7 mouse cellular contexts compared by ENCODE assay signal in the genomic region with DNA sequence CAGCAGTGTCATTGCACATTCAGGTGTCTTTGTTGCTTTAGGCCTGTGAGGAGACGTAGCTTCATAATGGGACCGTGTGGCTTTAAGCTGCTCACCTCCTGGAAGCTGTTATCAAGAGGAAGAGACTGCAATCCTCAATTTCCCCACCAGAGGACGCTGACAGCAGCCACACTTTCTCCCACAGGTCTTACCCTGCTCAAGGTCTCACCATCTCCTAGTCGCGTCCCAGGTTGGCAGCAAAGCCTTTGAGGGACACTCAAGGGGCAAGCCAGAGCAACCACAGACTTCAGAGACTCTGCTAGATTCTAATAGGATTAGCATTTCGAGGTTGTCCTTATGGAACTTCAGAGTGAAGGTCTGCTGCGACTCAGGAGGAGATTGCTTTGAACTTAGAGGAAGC.
DNase-seq lines count a peak whose midpoint lies in the region; ATAC-seq and TF ChIP-seq lines count a peak whose summit lies in the region.

No protein-coding gene starts in this region.

- TF ChIP-seq CTCF in hindbrain, postnatal 0 days (IDR thresholded peaks at IDR 0.05; ENCODE audit: low read depth): peak; percentile 77

- no peak overlapping the region for H3K4me3 ChIP-seq in hindbrain, postnatal 0 days (ENCODE audit: low read length)
- H3K4me3 ChIP-seq in hindbrain, embryonic 13.5 days: no peak overlapping the region

- no peak overlapping the region for H3K9ac ChIP-seq in hindbrain, postnatal 0 days (replicated peaks; ENCODE audit: low read length)
- H3K9ac ChIP-seq in hindbrain, embryonic 13.5 days: no peak overlapping the region

- H3K9me3 ChIP-seq in hindbrain, postnatal 0 days (ENCODE audit: low read length): no peaks in the 10 kb centered on the region
- H3K9me3 ChIP-seq in hindbrain, embryonic 13.5 days: no peaks in the 10 kb centered on the region

- 0 out of 2 replicates have a peak, but pooled peaks have one; percentile 27 for ATAC-seq in hindbrain, postnatal 0 days
- no peak for ATAC-seq in hindbrain, embryonic 13.5 days (ENCODE audit: low FRiP score)
- ATAC-seq in erythroid progenitor cell, adult 5-6 weeks (replicated peaks; ENCODE audit: low FRiP score, poor library complexity, severe bottlenecking): no peak

- no peaks in the 10 kb centered on the region for H3K36me3 ChIP-seq in hindbrain, postnatal 0 days (ENCODE audit: insufficient read depth, low read length)
- no peaks in the 10 kb centered on the region for H3K36me3 ChIP-seq in hindbrain, embryonic 13.5 days

- no peak overlapping the region for H3K4me2 ChIP-seq in hindbrain, postnatal 0 days (ENCODE audit: low read depth, low read length)
- H3K4me2 ChIP-seq in hindbrain, embryonic 13.5 days: no peak overlapping the region

- no peaks in the 10 kb centered on the region for H3K27me3 ChIP-seq in hindbrain, postnatal 0 days (ENCODE audit: insufficient read depth, low read length)
- H3K27me3 ChIP-seq in hindbrain, embryonic 13.5 days: no peaks in the 10 kb centered on the region

- intact Hi-C loops in left cerebral cortex, postnatal 4 days (cut with DNase I): loop anchor here (10.0 kb wide), 1 partner anchor 899 kb away; no protein-coding TSS in a partner anchor

- WGBS in hindbrain, postnatal 0 days: 28% methylated on average over 7 of the region's 7 CpGs
- 32% methylated on average over 7 of the region's 7 CpGs for WGBS in hindbrain, embryonic 13.5 days

- H3K27ac ChIP-seq in hindbrain, postnatal 0 days: no peak overlapping the region
- no peak overlapping the region for H3K27ac ChIP-seq in hindbrain, embryonic 13.5 days

- peaks cover 12% of the 10 kb centered on the region for H3K4me1 ChIP-seq in hindbrain, postnatal 0 days (ENCODE audit: insufficient read depth, low read length)
- peaks cover 15% of the 10 kb centered on the region for H3K4me1 ChIP-seq in hindbrain, embryonic 13.5 days (replicated peaks)

- DNase-seq in hindbrain, postnatal 0 days (ENCODE audit: low spot score): peak; percentile 54
- DNase-seq in ES-CJ7 (ENCODE audit: low read depth, low spot score): peak; percentile 52
- peak; percentile 45 for DNase-seq in adrenal gland, postnatal 10 days
- DNase-seq in left cerebral cortex, postnatal 4 days: peak; percentile 36
- DNase-seq in urinary bladder, postnatal 36 days (ENCODE audit: low spot score in 2 of 2): no peak

Comparison
In these comparisons a context has a peak if more than half of its experiments do, and no peak if none do; other contexts are left out.
1. DNase-seq: peak in hindbrain, postnatal 0 days (single experiment), ES-CJ7 (single experiment), adrenal gland, postnatal 10 days (single experiment) and left cerebral cortex, postnatal 4 days (single experiment); none in urinary bladder, postnatal 36 days (0 of 2).